Mouse (Mus musculus) gastrocnemius, adult 2 months (tissue): ENCODE results near the gene Lipk. TPM values are rescaled to one million over a fixed set of nuclear protein-coding genes. Genes with fewer than 3 reads are reported as not detected.

Experiments used
- DNase-seq: peaks from one replicate; pipeline ENCODE4 v3.0.0; 2022
- H3K27ac ChIP-seq: fragments of 200-600 bp; 2 replicates; pipeline ENCODE4 v1.8.1; 2022; ENCODE audit warnings: mild to moderate bottlenecking
- H3K4me3 ChIP-seq: fragments of 200-600 bp; 2 replicates; pipeline ENCODE4 v1.8.1; 2022; ENCODE audit warnings: mild to moderate bottlenecking, moderate library complexity
- CTCF ChIP-seq: fragments of 200-600 bp; IDR thresholded peaks from 2 replicates; pipeline ENCODE4 v1.8.1; 2022; ENCODE audit warnings: antibody characterized with exemption, mild to moderate bottlenecking, moderate library complexity
- intact Hi-C: fragments of 180-260 bp; cut with DNase I; formaldehyde crosslinking; loops from one replicate; pipeline ENCODE4 v1.15.1; 2025
- microRNA-seq: library from miRNA; unstranded; fragments of <30 nt; microRNA quantifications from one replicate; pipeline ENCODE4 v1.2.0, GENCODE M21; 2021
- total RNA-seq, 2 experiments: library from RNA; stranded (reverse); gene quantifications; 2 replicates each; pipeline ENCODE4 v1.2.3; 2021

The Lipk gene
- total RNA-seq, 2 experiments from 2014 or later, result not detected

GRCm38 (mm10) chr19:34074239-34074638, 66.1 kb downstream of the Lipk start:
- intact Hi-C loops, result no loop called here
- TF ChIP-seq CTCF, result no peak
- DNase-seq, result no peak

GRCm38 (mm10) chr19:34078130-34078529, 70.0 kb downstream of the Lipk start:
- no peak overlapping the region for H3K27ac ChIP-seq
- no peak for DNase-seq
- intact Hi-C loops, result no loop called here
- no peak overlapping the region for H3K4me3 ChIP-seq
- no peak for TF ChIP-seq CTCF

More at GRCm38 (mm10) chr19:34074239-34074638, 66.1 kb downstream of the Lipk start:
- H3K27ac ChIP-seq, result no peak overlapping the region
- no peak overlapping the region for H3K4me3 ChIP-seq

- no peak for TF ChIP-seq CTCF
- intact Hi-C loops, result no loop called here
- DNase-seq, result no peak
- no peak overlapping the region for H3K4me3 ChIP-seq
- no peak overlapping the region for H3K27ac ChIP-seq
These were observed 81.1 kb downstream of the Lipk start for GRCm38 (mm10) chr19:34089011-34089680.

GRCm38 (mm10) chr19:34095381-34095780, 87.3 kb downstream of the Lipk start:
- Histone ChIP-seq H3K4me3 (no peak overlapping the region), H3K27ac (no peak overlapping the region)
- no peak for DNase-seq
- intact Hi-C loops, result no loop called here
- no peak for TF ChIP-seq CTCF

- no peak for TF ChIP-seq CTCF
- intact Hi-C loops, result no loop called here
- Histone ChIP-seq H3K27ac (no peak overlapping the region), H3K4me3 (no peak overlapping the region)
- no peak for DNase-seq
These were observed 88.1 kb downstream of the Lipk start for GRCm38 (mm10) chr19:34096228-34096627.

Small RNA genes lying within 50 kb of the gene (microRNA-seq; reads per million reads assigned to microRNA genes)
- not detected for gene Gm23334

Other genes with a start within 250 kb of the Lipk start
- gene Lipo3, start 246.3 kb upstream of the Lipk start, total RNA-seq, result 1 to 10 TPM; 4.8 to 5.6 TPM
- not detected for gene Lipo1, start 220.8 kb upstream of the Lipk start, total RNA-seq
- not detected for gene Lipf, start 47.1 kb upstream of the Lipk start, total RNA-seq
- not detected for gene Lipn, start 59.1 kb downstream of the Lipk start, total RNA-seq
- not detected for gene Lipm, start 92.6 kb downstream of the Lipk start, total RNA-seq
- gene Ankrd22, start 157.8 kb downstream of the Lipk start, total RNA-seq, result not detected
- gene Stambpl1, start 183.9 kb downstream of the Lipk start, total RNA-seq, result under 1 TPM; 0.59 to 0.84 TPM
- gene Acta2, start 247.3 kb downstream of the Lipk start, total RNA-seq, result 10 to 100 TPM; 52.8 to 61.6 TPM